Mouse (Mus musculus) midbrain, embryonic 10.5 days (tissue): ENCODE results near the gene Pcx. TPM values are rescaled to one million over a fixed set of nuclear protein-coding genes. Genes with fewer than 3 reads are reported as not detected.
"Not testable (repeated sequence)": the region's sequence is repeated elsewhere in the genome, so short reads cannot be mapped to it uniquely, and the experiment has no call there.

Experiments used
- DNase-seq: peaks from one replicate; pipeline ENCODE4 v3.0.0-alpha.2; 2017; ENCODE audit warnings: low spot score
- H3K27ac ChIP-seq: fragments of 300-500 bp; sonication (generic); replicated peaks from 2 replicates; pipeline ENCODE4 v1.5.1; 2016; ENCODE audit warnings: mild to moderate bottlenecking
- H3K27me3 ChIP-seq: fragments of 300-500 bp; sonication (generic); 2 replicates; pipeline ENCODE4 v1.6.1; 2016; ENCODE audit warnings: low read depth, mild to moderate bottlenecking; ENCODE audit not compliant: poor library complexity, severe bottlenecking
- H3K36me3 ChIP-seq: fragments of 300-500 bp; sonication (generic); 2 replicates; pipeline ENCODE4 v1.6.1; 2016; ENCODE audit warnings: mild to moderate bottlenecking, moderate library complexity
- H3K4me1 ChIP-seq: fragments of 300-500 bp; sonication (generic); 2 replicates; pipeline ENCODE4 v1.6.1; 2016
- H3K4me3 ChIP-seq: fragments of 300-500 bp; sonication (generic); 2 replicates; pipeline ENCODE4 v1.5.1; 2016; ENCODE audit warnings: mild to moderate bottlenecking, moderate library complexity
- H3K9me3 ChIP-seq: fragments of 300-500 bp; sonication (generic); replicated peaks from 2 replicates; pipeline ENCODE4 v1.6.1; 2016; ENCODE audit warnings: mild to moderate bottlenecking
- WGBS: fragments of 180-500 bp; shearing (Covaris S2); methylation state at CpG from one replicate; pipeline ENCODE4 v1.1.7; 2016; 5-methylcytosine and 5-hydroxymethylcytosine counted together
- polyA plus RNA-seq: library from polyadenylated mRNA; unstranded; fragments of >200 nt; fragmentation: Nextera tagmentation; extraction: Ambion mirVana; gene quantifications from 2 replicates; pipeline ENCODE4 v1.2.1, GENCODE M21; 2016

Gene Pcx
- polyA plus RNA-seq, 1 experiment from 2014 or later, result 20.9 TPM

GRCm38 (mm10) chr19:4583856-4584255, 73.6 kb downstream of the Pcx start:
- Histone ChIP-seq H3K27me3 (no peaks in the 10 kb centered on the region), H3K9me3 (no peaks in the 10 kb centered on the region), H3K36me3 (no peaks in the 10 kb centered on the region), H3K27ac (no peak overlapping the region), H3K4me3 (no peak overlapping the region), H3K4me1 (no peaks in the 10 kb centered on the region)
- DNase-seq, result no peak
- WGBS, result 83% methylated on average over 2 of the region's 2 CpGs

DNA sequence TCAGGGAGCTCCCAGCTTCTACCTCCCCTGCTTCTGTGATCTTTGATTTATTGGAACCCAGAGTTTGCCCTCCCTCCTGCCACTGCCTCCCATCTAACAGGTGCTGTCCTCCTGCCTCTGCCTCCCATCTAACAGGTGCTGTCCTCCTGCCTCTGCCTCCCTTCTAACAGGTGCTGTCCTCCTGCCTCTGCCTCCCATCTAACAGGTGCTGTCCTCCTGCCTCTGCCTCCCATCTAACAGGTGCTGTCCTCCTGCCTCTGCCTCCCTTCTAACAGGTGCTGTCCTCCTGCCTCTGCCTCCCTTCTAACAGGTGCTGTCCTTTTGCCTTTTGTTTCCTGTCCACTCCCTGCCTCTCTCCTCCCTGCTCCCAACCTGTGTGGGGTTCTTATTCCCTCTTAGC, 76.5 kb downstream of the Pcx start:
- H3K4me3 ChIP-seq, DNase-seq, H3K9me3 ChIP-seq, H3K27ac ChIP-seq, H3K36me3 ChIP-seq, H3K27me3 ChIP-seq, H3K4me1 ChIP-seq: not testable (repeated sequence)

- H3K36me3 ChIP-seq, result no peaks in the 10 kb centered on the region
- DNase-seq, result no peak
- H3K4me3 ChIP-seq, result no peak overlapping the region
- H3K9me3 ChIP-seq, result no peaks in the 10 kb centered on the region
- WGBS, result 83% methylated on average over 2 of the region's 2 CpGs
- H3K27me3 ChIP-seq, result no peaks in the 10 kb centered on the region
- no peak overlapping the region for H3K27ac ChIP-seq
- H3K4me1 ChIP-seq, result no peaks in the 10 kb centered on the region
Observed at GRCm38 (mm10) chr19:4587426-4587825, 77.2 kb downstream of the Pcx start.

DNA sequence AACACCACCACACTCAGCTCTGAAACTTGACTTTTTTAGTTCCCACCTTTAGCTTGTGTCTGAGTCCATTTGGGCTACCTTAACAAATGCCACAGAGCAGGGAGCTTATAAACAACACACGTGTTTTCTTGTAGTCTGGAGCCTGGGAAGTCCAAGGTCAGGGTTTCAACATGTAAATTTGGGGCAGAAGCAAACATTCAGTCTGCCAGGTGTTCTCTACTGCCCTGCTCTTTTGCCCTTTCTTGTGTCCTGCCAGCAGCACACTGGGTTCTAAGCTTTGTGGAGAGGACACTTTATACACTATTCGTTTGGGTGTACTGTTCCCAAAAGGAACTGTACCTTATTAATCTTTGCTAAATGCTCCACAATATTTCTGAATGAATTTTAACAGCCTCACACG, 78.2 kb downstream of the Pcx start:
- DNase-seq, result no peak
- no peaks in the 10 kb centered on the region for H3K9me3 ChIP-seq
- WGBS, result 69% methylated on average over 3 of the region's 3 CpGs
- no peak overlapping the region for H3K27ac ChIP-seq
- H3K4me1 ChIP-seq, result no peaks in the 10 kb centered on the region
- H3K36me3 ChIP-seq, result no peaks in the 10 kb centered on the region
- no peaks in the 10 kb centered on the region for H3K27me3 ChIP-seq
- no peak overlapping the region for H3K4me3 ChIP-seq

- WGBS, result 74% methylated on average over 1 of the region's 1 CpGs
Observed at GRCm38 (mm10) chr19:4589081-4589480, 78.8 kb downstream of the Pcx start.

DNA sequence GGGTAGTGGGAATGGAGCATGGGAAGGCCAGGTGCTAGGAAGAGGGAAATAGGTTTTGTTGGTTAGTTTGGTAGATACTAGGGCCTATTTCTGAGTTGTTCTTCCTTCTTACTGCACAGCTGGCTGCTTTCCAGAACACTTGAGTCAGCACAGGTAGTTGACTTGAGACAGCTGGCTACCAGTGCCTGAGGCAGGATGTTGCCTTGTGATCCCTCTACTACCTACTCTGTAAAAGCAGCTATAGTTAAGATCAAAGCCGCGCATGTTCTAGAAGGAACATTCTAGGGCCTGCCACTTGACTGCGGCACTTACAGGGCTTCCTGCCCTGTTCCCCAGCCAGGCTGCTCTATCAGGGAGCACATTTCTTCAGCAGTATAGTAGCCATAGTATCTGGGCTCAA, 79.8 kb downstream of the Pcx start:
- Histone ChIP-seq H3K27ac (no peak overlapping the region), H3K36me3 (no peaks in the 10 kb centered on the region), H3K9me3 (no peaks in the 10 kb centered on the region), H3K4me1 (peaks cover 6% of the 10 kb centered on the region), H3K4me3 (no peak overlapping the region), H3K27me3 (no peaks in the 10 kb centered on the region)
- 93% methylated on average over 3 of the region's 3 CpGs for WGBS
- DNase-seq, result no peak

More at GRCm38 (mm10) chr19:4589081-4589480, 78.8 kb downstream of the Pcx start:
- no peak for DNase-seq
- no peaks in the 10 kb centered on the region for H3K36me3 ChIP-seq
- no peak overlapping the region for H3K4me3 ChIP-seq
- peaks cover 3% of the 10 kb centered on the region for H3K4me1 ChIP-seq
- no peaks in the 10 kb centered on the region for H3K27me3 ChIP-seq
- no peaks in the 10 kb centered on the region for H3K9me3 ChIP-seq
- H3K27ac ChIP-seq, result no peak overlapping the region

DNA sequence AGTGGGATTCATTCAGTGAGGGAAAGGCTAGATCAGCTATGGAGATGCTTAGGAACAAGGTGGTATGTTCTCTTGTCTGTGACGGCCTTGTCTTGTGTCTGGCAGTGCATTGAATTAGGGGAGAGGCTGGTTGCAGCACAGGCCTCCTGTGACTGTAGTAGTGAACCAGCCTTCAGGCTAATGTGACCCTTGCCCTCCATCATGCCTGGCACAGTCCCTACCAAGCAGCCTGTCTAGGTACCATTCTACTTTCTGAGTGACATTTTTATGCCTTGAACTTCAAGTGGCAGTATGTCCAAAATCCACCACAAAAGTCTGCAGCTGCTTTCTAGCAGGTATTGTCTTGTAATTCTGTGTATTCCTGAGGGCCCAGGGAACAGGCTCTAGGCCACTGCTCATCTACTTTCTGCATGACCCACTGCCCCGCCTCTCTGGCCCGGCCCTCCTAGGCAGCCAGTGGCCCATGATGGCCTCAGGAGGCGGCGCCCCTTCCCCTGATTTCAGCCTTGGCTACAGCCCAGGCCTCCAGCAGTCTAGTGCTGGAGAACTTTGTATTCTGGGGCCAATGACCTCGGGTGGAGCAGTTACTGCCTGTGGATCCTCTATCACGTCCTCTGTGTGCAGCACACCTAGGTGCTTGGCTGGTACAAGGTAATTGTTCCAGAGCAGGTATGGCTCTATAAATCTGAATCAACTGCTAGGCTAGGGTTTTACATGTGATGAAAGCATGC, 83.7 kb downstream of the Pcx start:
- Histone ChIP-seq H3K4me1 (peaks cover 6% of the 10 kb centered on the region), H3K9me3 (no peaks in the 10 kb centered on the region), H3K4me3 (no peak overlapping the region), H3K36me3 (no peaks in the 10 kb centered on the region), H3K27ac (0 out of 2 replicates have a peak overlapping the region, but pooled peaks have one; percentile 38), H3K27me3 (no peaks in the 10 kb centered on the region)
- DNase-seq, result no peak
- WGBS, result 53% methylated on average over 7 of the region's 7 CpGs

DNA sequence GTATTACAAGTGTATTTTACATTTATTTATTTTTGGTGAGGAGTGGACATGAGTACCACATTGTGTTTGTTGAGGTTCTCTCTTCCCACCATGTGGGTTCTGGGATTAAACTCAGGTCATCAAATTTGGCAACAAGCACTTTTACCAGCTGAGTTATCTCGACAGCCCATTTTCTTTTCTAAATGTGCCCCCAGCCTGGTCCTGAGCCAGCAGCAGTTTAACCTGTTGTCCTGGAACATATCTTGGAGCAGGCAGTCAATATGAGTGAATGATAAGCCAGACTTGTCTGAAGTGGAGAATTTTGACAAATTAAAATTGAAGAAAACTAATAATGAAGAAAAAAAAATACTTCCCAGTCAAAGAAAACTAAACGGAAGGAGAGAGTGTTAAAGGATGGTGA, 85.8 kb downstream of the Pcx start:
- no peak for DNase-seq
- Histone ChIP-seq H3K36me3 (no peaks in the 10 kb centered on the region), H3K27ac (no peak overlapping the region), H3K4me3 (no peak overlapping the region), H3K9me3 (no peaks in the 10 kb centered on the region), H3K4me1 (peaks cover 6% of the 10 kb centered on the region), H3K27me3 (no peaks in the 10 kb centered on the region)
- 82% methylated on average over 2 of the region's 2 CpGs for WGBS

- Histone ChIP-seq H3K4me3 (no peak overlapping the region), H3K27ac (no peak overlapping the region), H3K27me3 (no peaks in the 10 kb centered on the region), H3K4me1 (peaks cover 4% of the 10 kb centered on the region), H3K9me3 (no peaks in the 10 kb centered on the region), H3K36me3 (no peaks in the 10 kb centered on the region)
- DNase-seq, result no peak
- 90% methylated on average over 20 of the region's 20 CpGs for WGBS
Observed at GRCm38 (mm10) chr19:4602459-4602858, 92.2 kb downstream of the Pcx start.

DNA sequence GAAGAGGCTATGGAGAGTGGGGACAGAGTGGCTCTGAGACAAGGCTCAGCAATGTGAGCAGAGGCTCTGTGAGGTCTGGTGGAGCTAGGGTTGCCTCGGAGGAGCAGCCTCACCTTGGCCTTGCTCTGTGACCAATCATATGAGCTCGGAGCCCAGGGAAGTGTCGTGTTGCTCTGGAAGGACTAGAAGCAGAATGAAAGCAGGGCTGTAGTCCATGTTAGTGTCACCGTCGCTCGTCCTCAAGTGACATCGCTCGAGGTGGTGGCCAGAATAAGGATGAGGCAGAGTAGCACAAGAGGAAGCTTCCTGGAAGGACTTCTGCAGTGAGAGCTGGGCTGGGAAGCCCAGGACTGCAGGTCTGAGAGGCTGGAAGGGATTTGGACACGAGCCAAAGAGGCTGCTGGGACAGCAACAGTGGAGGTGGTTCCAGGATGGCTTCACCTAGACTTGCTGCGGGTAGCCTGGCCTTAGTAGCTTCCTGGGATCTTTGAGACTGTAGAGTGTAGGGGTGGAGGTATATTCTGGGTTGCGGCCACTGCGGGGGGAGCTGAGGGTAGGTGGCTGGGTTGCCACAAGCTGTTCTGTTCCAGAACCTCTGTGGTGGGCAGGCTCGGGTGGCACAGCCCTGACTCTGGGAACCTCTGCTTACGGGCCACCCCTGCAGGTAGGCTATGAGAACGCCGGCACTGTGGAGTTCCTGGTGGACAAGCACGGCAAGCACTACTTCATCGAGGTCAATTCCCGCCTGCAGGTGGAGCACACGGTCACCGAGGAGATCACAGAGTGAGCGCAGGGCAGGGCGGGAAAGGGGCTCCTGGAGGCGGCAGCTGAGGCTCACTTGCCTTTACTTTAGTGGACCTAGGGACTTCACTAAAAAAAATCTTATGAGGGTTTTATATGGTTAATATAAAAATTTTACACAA, 93.8 kb downstream of the Pcx start:
- no peaks in the 10 kb centered on the region for H3K36me3 ChIP-seq
- H3K9me3 ChIP-seq, result no peaks in the 10 kb centered on the region
- WGBS, result 42% methylated on average over 24 of the region's 24 CpGs
- H3K4me3 ChIP-seq, result no peak overlapping the region
- H3K27ac ChIP-seq, result no peak overlapping the region
- no peaks in the 10 kb centered on the region for H3K27me3 ChIP-seq
- peaks cover 4% of the 10 kb centered on the region for H3K4me1 ChIP-seq
- no peak for DNase-seq

GRCm38 (mm10) chr19:4605654-4606053, 95.4 kb downstream of the Pcx start:
- Histone ChIP-seq H3K27ac (no peak overlapping the region), H3K4me1 (peaks cover 4% of the 10 kb centered on the region), H3K4me3 (no peak overlapping the region), H3K27me3 (no peaks in the 10 kb centered on the region), H3K9me3 (no peaks in the 10 kb centered on the region), H3K36me3 (no peaks in the 10 kb centered on the region)
- WGBS, result 94% methylated on average over 4 of the region's 4 CpGs
- no peak for DNase-seq

DNA sequence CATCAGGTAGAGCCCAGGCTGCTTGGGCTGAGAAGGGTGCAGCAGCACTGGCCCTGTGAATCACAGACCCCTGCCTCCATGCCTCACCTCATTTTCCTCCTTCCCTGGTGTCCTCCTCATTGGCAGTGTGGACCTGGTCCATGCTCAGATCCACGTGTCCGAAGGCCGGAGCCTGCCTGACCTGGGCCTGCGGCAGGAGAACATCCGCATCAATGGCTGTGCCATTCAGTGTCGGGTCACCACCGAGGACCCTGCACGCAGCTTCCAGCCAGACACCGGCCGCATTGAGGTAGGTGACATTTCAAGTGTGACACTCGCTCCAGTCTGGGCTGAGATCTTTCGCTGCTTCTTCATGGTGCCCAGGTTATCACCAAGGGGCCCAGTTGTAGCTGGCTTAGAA, 97.1 kb downstream of the Pcx start:
- Histone ChIP-seq H3K9me3 (no peaks in the 10 kb centered on the region), H3K4me3 (no peak overlapping the region), H3K36me3 (peaks cover 14% of the 10 kb centered on the region), H3K27ac (no peak overlapping the region), H3K27me3 (no peaks in the 10 kb centered on the region), H3K4me1 (peaks cover 10% of the 10 kb centered on the region)
- 91% methylated on average over 12 of the region's 12 CpGs for WGBS
- DNase-seq, result no peak

- Histone ChIP-seq H3K27ac (no peak overlapping the region), H3K4me3 (no peak overlapping the region), H3K9me3 (no peaks in the 10 kb centered on the region), H3K4me1 (peaks cover 21% of the 10 kb centered on the region), H3K27me3 (no peaks in the 10 kb centered on the region), H3K36me3 (peaks cover 25% of the 10 kb centered on the region)
- WGBS, result 91% methylated on average over 4 of the region's 4 CpGs
- DNase-seq, result no peak
Observed at GRCm38 (mm10) chr19:4608511-4608910, 98.2 kb downstream of the Pcx start.
